Mouse (Mus musculus) limb, embryonic 15.5 days (tissue): ENCODE results near the gene Nmnat3. TPM values are rescaled to one million over a fixed set of nuclear protein-coding genes. Genes with fewer than 3 reads are reported as not detected.
A peak's percentile ranks its signal among the peaks of the same experiment; 100 is the strongest.

Source experiments
- ATAC-seq: fragments of 200-750 bp; cut with Nextera tagmentation; 2 replicates; pipeline ENCODE4 v1.8.0; 2017; ENCODE audit warnings: low read depth, moderate TSS enrichment; ENCODE audit not compliant: insufficient number of reproducible peaks, low FRiP score, low TSS enrichment
- H3K27ac ChIP-seq: fragments of 300-500 bp; sonication (generic); 2 replicates; pipeline ENCODE4 v1.5.1; 2015; ENCODE audit warnings: moderate library complexity, mild to moderate bottlenecking, inconsistent platforms
- H3K27me3 ChIP-seq: fragments of 300-500 bp; sonication (generic); 2 replicates; pipeline ENCODE4 v1.6.1; 2015; ENCODE audit warnings: inconsistent platforms
- H3K36me3 ChIP-seq: fragments of 300-500 bp; sonication (generic); 2 replicates; pipeline ENCODE4 v1.6.1; 2015; ENCODE audit warnings: inconsistent platforms
- H3K4me1 ChIP-seq: fragments of 300-500 bp; sonication (generic); 2 replicates; pipeline ENCODE4 v1.6.1; 2015; ENCODE audit warnings: inconsistent platforms
- H3K4me2 ChIP-seq: fragments of 300-500 bp; sonication (generic); 2 replicates; pipeline ENCODE4 v1.6.1; 2015; ENCODE audit warnings: mild to moderate bottlenecking, inconsistent platforms
- H3K4me3 ChIP-seq: fragments of 300-500 bp; sonication (generic); 2 replicates; pipeline ENCODE4 v1.5.1; 2015; ENCODE audit warnings: mild to moderate bottlenecking, inconsistent platforms
- H3K9ac ChIP-seq: fragments of 300-500 bp; sonication (generic); 2 replicates; pipeline ENCODE4 v1.6.1; 2015; ENCODE audit warnings: inconsistent platforms
- H3K9me3 ChIP-seq: fragments of 300-500 bp; sonication (generic); 2 replicates; pipeline ENCODE4 v1.6.1; 2016; ENCODE audit warnings: inconsistent platforms
- WGBS: fragments of 180-500 bp; shearing (Covaris S2); methylation state at CpG from one replicate; pipeline ENCODE4 v1.1.7; 2015; 5-methylcytosine and 5-hydroxymethylcytosine counted together
- polyA plus RNA-seq: library from polyadenylated mRNA; unstranded; fragments of >200 nt; fragmentation: Nextera tagmentation; extraction: Ambion mirVana; gene quantifications from 2 replicates; pipeline ENCODE4 v1.2.1, GENCODE M21; 2015

Gene Nmnat3
- polyA plus RNA-seq, 1 experiment from 2014 or later, result 5.4 TPM

- H3K9me3 ChIP-seq, result no peaks in the 10 kb centered on the region
- 89% methylated on average over 1 of the region's 1 CpGs for WGBS
- H3K4me2 ChIP-seq, result no peak overlapping the region
- H3K4me3 ChIP-seq, result no peak overlapping the region
- ATAC-seq, result no peak
- no peak overlapping the region for H3K9ac ChIP-seq
- H3K36me3 ChIP-seq, result no peaks in the 10 kb centered on the region
- H3K4me1 ChIP-seq, result no peaks in the 10 kb centered on the region
- no peak overlapping the region for H3K27ac ChIP-seq
- H3K27me3 ChIP-seq, result no peaks in the 10 kb centered on the region
Observed at GRCm38 (mm10) chr9:98290591-98290990, 3.4 kb downstream of the Nmnat3 start.

- Histone ChIP-seq H3K36me3 (no peaks in the 10 kb centered on the region), H3K4me2 (peak overlapping the region; percentile 87), H3K27me3 (no peaks in the 10 kb centered on the region), H3K9me3 (no peaks in the 10 kb centered on the region), H3K4me3 (peak overlapping the region; percentile 61), H3K27ac (peak overlapping the region; percentile 85), H3K9ac (0 out of 2 replicates have a peak overlapping the region, but pooled peaks have one; percentile 28), H3K4me1 (peaks cover 10% of the 10 kb centered on the region)
- ATAC-seq, result peak; percentile 72
- 1% methylated on average over 56 of the region's 56 CpGs for WGBS
Observed at GRCm38 (mm10) chr9:98296383-98297201, 9.4 kb downstream of the Nmnat3 start.

GRCm38 (mm10) chr9:98297234-98297936 is 10.2 kb downstream of the Nmnat3 start:
- no peaks in the 10 kb centered on the region for H3K9me3 ChIP-seq
- H3K36me3 ChIP-seq, result no peaks in the 10 kb centered on the region
- ATAC-seq, result no peak
- no peaks in the 10 kb centered on the region for H3K27me3 ChIP-seq
- H3K4me3 ChIP-seq, result peak overlapping the region; percentile 61
- peaks cover 10% of the 10 kb centered on the region for H3K4me1 ChIP-seq
- H3K9ac ChIP-seq, result 0 out of 2 replicates have a peak overlapping the region, but pooled peaks have one; percentile 28
- WGBS, result 7% methylated on average over 11 of the region's 12 CpGs
- peak overlapping the region; percentile 85; the same call in 1 of the 2 replicates for H3K27ac ChIP-seq
- peak overlapping the region; percentile 87 for H3K4me2 ChIP-seq

- H3K4me2 ChIP-seq, result no peak overlapping the region
- H3K9me3 ChIP-seq, result no peaks in the 10 kb centered on the region
- no peak overlapping the region for H3K9ac ChIP-seq
- H3K4me1 ChIP-seq, result peaks cover 10% of the 10 kb centered on the region
- no peak for ATAC-seq
- no peak overlapping the region for H3K27ac ChIP-seq
- H3K36me3 ChIP-seq, result no peaks in the 10 kb centered on the region
- WGBS, result 58% methylated on average over 6 of the region's 6 CpGs
- no peaks in the 10 kb centered on the region for H3K27me3 ChIP-seq
- H3K4me3 ChIP-seq, result no peak overlapping the region
Observed at GRCm38 (mm10) chr9:98297937-98298595, 10.8 kb downstream of the Nmnat3 start.

- H3K4me1 ChIP-seq, result peaks cover 10% of the 10 kb centered on the region
- no peak overlapping the region for H3K4me3 ChIP-seq
- no peaks in the 10 kb centered on the region for H3K9me3 ChIP-seq
- ATAC-seq, result no peak
- H3K27ac ChIP-seq, result no peak overlapping the region
- WGBS, result 65% methylated on average over 3 of the region's 3 CpGs
- no peaks in the 10 kb centered on the region for H3K27me3 ChIP-seq
- no peaks in the 10 kb centered on the region for H3K36me3 ChIP-seq
- no peak overlapping the region for H3K4me2 ChIP-seq
- H3K9ac ChIP-seq, result no peak overlapping the region
Observed at GRCm38 (mm10) chr9:98298761-98299160, 11.5 kb downstream of the Nmnat3 start.

- Histone ChIP-seq H3K36me3 (no peaks in the 10 kb centered on the region), H3K4me1 (peaks cover 10% of the 10 kb centered on the region), H3K9me3 (no peaks in the 10 kb centered on the region), H3K4me3 (no peak overlapping the region), H3K27ac (no peak overlapping the region), H3K27me3 (no peaks in the 10 kb centered on the region), H3K9ac (no peak overlapping the region), H3K4me2 (no peak overlapping the region)
- WGBS, result 90% methylated on average over 7 of the region's 7 CpGs
- ATAC-seq, result no peak
Observed at GRCm38 (mm10) chr9:98299235-98299634, 12.0 kb downstream of the Nmnat3 start.

GRCm38 (mm10) chr9:98300582-98300981 is 13.3 kb downstream of the Nmnat3 start:
- H3K27ac ChIP-seq, result no peak overlapping the region
- no peak for ATAC-seq

GRCm38 (mm10) chr9:98307011-98307410 is 19.8 kb downstream of the Nmnat3 start:
- Histone ChIP-seq H3K27ac (no peak overlapping the region), H3K27me3 (no peaks in the 10 kb centered on the region), H3K36me3 (no peaks in the 10 kb centered on the region), H3K4me1 (no peaks in the 10 kb centered on the region), H3K4me2 (no peak overlapping the region), H3K9me3 (no peaks in the 10 kb centered on the region), H3K9ac (no peak overlapping the region), H3K4me3 (no peak overlapping the region)
- 79% methylated on average over 6 of the region's 6 CpGs for WGBS
- no peak for ATAC-seq

More at GRCm38 (mm10) chr9:98300582-98300981, 13.3 kb downstream of the Nmnat3 start:
- H3K9me3 ChIP-seq, result no peaks in the 10 kb centered on the region
- no peak overlapping the region for H3K4me3 ChIP-seq
- 64% methylated on average over 7 of the region's 7 CpGs for WGBS
- no peaks in the 10 kb centered on the region for H3K36me3 ChIP-seq
- H3K4me2 ChIP-seq, result no peak overlapping the region
- peaks cover 10% of the 10 kb centered on the region for H3K4me1 ChIP-seq
- H3K9ac ChIP-seq, result no peak overlapping the region
- no peaks in the 10 kb centered on the region for H3K27me3 ChIP-seq

GRCm38 (mm10) chr9:98311316-98311965 is 24.2 kb downstream of the Nmnat3 start:
- no peak overlapping the region for H3K4me3 ChIP-seq
- no peak for ATAC-seq
- 85% methylated on average over 12 of the region's 12 CpGs for WGBS

GRCm38 (mm10) chr9:98312622-98313374 is 25.6 kb downstream of the Nmnat3 start:
- no peak overlapping the region for H3K4me2 ChIP-seq
- H3K27me3 ChIP-seq, result no peaks in the 10 kb centered on the region
- no peak overlapping the region for H3K27ac ChIP-seq
- WGBS, result 86% methylated on average over 6 of the region's 6 CpGs
- H3K9ac ChIP-seq, result no peak overlapping the region
- ATAC-seq, result no peak
- no peak overlapping the region for H3K4me3 ChIP-seq
- no peaks in the 10 kb centered on the region for H3K9me3 ChIP-seq
- H3K36me3 ChIP-seq, result no peaks in the 10 kb centered on the region
- no peaks in the 10 kb centered on the region for H3K4me1 ChIP-seq

More at GRCm38 (mm10) chr9:98311316-98311965, 24.2 kb downstream of the Nmnat3 start:
- Histone ChIP-seq H3K27ac (no peak overlapping the region), H3K36me3 (no peaks in the 10 kb centered on the region), H3K27me3 (no peaks in the 10 kb centered on the region), H3K9ac (no peak overlapping the region), H3K4me1 (no peaks in the 10 kb centered on the region), H3K9me3 (no peaks in the 10 kb centered on the region), H3K4me2 (no peak overlapping the region)

- ATAC-seq, result no peak
- Histone ChIP-seq H3K36me3 (no peaks in the 10 kb centered on the region), H3K4me1 (no peaks in the 10 kb centered on the region), H3K27me3 (no peaks in the 10 kb centered on the region), H3K27ac (no peak overlapping the region), H3K9me3 (no peaks in the 10 kb centered on the region), H3K9ac (no peak overlapping the region), H3K4me3 (no peak overlapping the region), H3K4me2 (no peak overlapping the region)
- 82% methylated on average over 6 of the region's 6 CpGs for WGBS
Observed at GRCm38 (mm10) chr9:98313587-98313986, 26.4 kb downstream of the Nmnat3 start.
